Mouse (Mus musculus) lung, adult 2 months (tissue): ENCODE measurements around the gene Slc10a7. TPM values are rescaled to one million over a fixed set of nuclear protein-coding genes. Genes with fewer than 3 reads are reported as not detected.

Source experiments
- DNase-seq: peaks from one replicate; pipeline ENCODE4 v3.0.0; 2022
- H3K4me1 ChIP-seq: fragments of 200-500 bp; 2 replicates; pipeline ENCODE4 v1.6.1; 2011; ENCODE audit warnings: low read length; ENCODE audit not compliant: control insufficient read depth, insufficient read depth
- H3K4me3 ChIP-seq: fragments of 200-500 bp; replicated peaks from 2 replicates; pipeline ENCODE3; 2011; ENCODE audit warnings: low read depth, mild to moderate bottlenecking, control low read depth, low read length; ENCODE audit errors: extremely low read depth
- CTCF ChIP-seq: fragments of 200-500 bp; IDR thresholded peaks from 2 replicates; pipeline ENCODE4 v1.5.1; 2011; ENCODE audit warnings: mild to moderate bottlenecking, low read length, control low read depth; ENCODE audit not compliant: insufficient read depth
- POLR2A ChIP-seq: fragments of 200-500 bp; IDR thresholded peaks from 2 replicates; pipeline ENCODE4 v1.6.1; 2011; ENCODE audit warnings: low read depth, mild to moderate bottlenecking, control low read depth, low read length, borderline replicate concordance; ENCODE audit errors: extremely low read depth
- WGBS: fragments of 180-500 bp; shearing (Covaris S2); methylation state at CpG from one replicate; pipeline ENCODE4 v1.1.7; 2018; 5-methylcytosine and 5-hydroxymethylcytosine counted together
- polyA plus RNA-seq: library from polyadenylated mRNA; depleted of rRNA; stranded (reverse); fragments of >200 nt; gene quantifications from 2 replicates; pipeline ENCODE4 v1.2.3, GENCODE M21; 2012

The Slc10a7 gene
- polyA plus RNA-seq, 1 experiment = 14.1 TPM

GRCm38 (mm10) chr8:78741496-78741895, 232.3 kb downstream of the Slc10a7 start:
- no peak for TF ChIP-seq POLR2A
- TF ChIP-seq CTCF = no peak
- no peak for DNase-seq
- 39% methylated on average over 3 of the region's 3 CpGs for WGBS

DNA sequence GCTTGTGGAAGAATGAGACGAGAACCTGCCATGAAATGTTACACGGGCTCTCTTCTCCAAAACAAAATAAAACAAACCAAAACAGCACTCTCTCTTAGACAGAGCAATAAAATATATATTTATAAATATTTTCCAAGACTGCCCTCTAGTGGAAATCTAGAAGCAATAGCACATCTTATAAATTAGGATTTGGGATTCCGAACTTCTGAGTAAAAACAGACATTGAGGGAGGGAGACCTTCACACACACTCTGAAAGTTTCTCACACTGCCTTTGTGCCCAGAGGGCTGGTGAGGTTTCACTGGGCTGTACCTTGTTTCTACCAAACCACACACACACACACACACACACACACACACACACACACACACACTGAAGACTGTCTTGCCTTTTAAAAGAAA, 232.8 kb downstream of the Slc10a7 start:
- no peak for TF ChIP-seq POLR2A
- no peak for TF ChIP-seq CTCF
- no peak for DNase-seq
- 14% methylated on average over 3 of the region's 3 CpGs for WGBS
- Histone ChIP-seq H3K4me1 (peaks cover 10% of the 10 kb centered on the region), H3K4me3 (no peak overlapping the region)

More at GRCm38 (mm10) chr8:78741496-78741895, 232.3 kb downstream of the Slc10a7 start:
- no peak overlapping the region for H3K4me3 ChIP-seq
- H3K4me1 ChIP-seq = peaks cover 10% of the 10 kb centered on the region

GRCm38 (mm10) chr8:78742453-78742852, 233.3 kb downstream of the Slc10a7 start:
- 22% methylated on average over 2 of the region's 2 CpGs for WGBS
- peak; percentile 24 for DNase-seq
- H3K4me3 ChIP-seq = no peak overlapping the region
- H3K4me1 ChIP-seq = peaks cover 10% of the 10 kb centered on the region
- TF ChIP-seq CTCF (no peak), POLR2A (no peak)

DNA sequence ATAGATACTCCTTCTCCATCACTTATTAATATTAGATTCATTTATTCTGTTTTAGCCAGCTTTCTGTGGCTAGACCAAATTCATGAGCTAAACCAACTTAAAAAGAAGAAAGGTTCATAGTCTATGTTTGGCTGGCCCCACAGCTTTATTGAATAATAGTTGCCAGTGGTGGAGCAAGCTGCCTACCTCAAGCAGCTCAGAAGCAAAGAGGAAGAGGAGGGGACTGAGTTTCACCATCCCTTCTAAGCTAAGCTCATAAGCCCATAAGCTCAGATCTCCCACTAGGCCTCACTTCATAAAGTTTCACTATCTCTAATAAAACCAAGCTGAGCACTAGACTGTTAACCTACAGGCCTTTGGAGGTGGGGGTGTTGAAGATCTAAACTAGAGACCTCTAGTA, 237.9 kb downstream of the Slc10a7 start:
- no peak overlapping the region for H3K4me3 ChIP-seq
- TF ChIP-seq CTCF = no peak
- H3K4me1 ChIP-seq = peaks cover 5% of the 10 kb centered on the region; the same call in 1 of the 2 replicates
- no peak for DNase-seq

GRCm38 (mm10) chr8:78748701-78749100, 239.6 kb downstream of the Slc10a7 start:
- Histone ChIP-seq H3K4me1 (0 out of 2 replicates have a peak, but pooled peaks cover 2% of the 10 kb centered on the region), H3K4me3 (no peak overlapping the region)
- TF ChIP-seq POLR2A (no peak), CTCF (no peak)
- 72% methylated on average over 4 of the region's 4 CpGs for WGBS
- no peak for DNase-seq

- 73% methylated on average over 8 of the region's 8 CpGs for WGBS
Observed at GRCm38 (mm10) chr8:78749861-78750825, 241.0 kb downstream of the Slc10a7 start.

GRCm38 (mm10) chr8:78751151-78751550, 242.0 kb downstream of the Slc10a7 start:
- H3K4me1 ChIP-seq = 0 out of 2 replicates have a peak, but pooled peaks cover 2% of the 10 kb centered on the region
- DNase-seq = no peak
- no peak overlapping the region for H3K4me3 ChIP-seq
- TF ChIP-seq POLR2A (no peak), CTCF (no peak)
- 66% methylated on average over 6 of the region's 6 CpGs for WGBS

More at GRCm38 (mm10) chr8:78749861-78750825, 241.0 kb downstream of the Slc10a7 start:
- TF ChIP-seq POLR2A = no peak
- no peak for TF ChIP-seq CTCF
- H3K4me3 ChIP-seq = no peak overlapping the region
- H3K4me1 ChIP-seq = 0 out of 2 replicates have a peak, but pooled peaks cover 2% of the 10 kb centered on the region
- no peak for DNase-seq

DNA sequence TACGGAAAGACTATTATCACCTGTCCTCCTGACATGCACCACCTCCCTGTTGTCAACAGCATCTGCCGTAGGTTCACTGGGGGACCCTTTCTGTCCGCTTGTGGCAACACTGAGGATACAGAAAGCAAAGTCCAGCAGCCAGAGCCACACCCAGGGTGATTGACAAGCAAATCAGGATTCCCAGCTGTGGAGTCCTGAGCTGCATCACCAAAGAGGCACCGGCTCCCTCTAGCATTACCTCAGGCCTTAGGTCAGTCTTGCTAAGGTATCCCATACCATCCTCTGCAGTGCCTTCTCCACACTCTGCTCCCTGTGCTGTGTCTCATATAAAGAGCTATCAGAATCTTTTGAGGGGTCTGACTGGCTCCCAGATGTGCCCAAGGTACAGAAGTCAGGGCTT, 245.8 kb downstream of the Slc10a7 start:
- WGBS = 84% methylated on average over 4 of the region's 4 CpGs
- H3K4me1 ChIP-seq = 0 out of 2 replicates have a peak, but pooled peaks cover 2% of the 10 kb centered on the region

GRCm38 (mm10) chr8:78759139-78759538, 250.0 kb downstream of the Slc10a7 start:
- no peak for TF ChIP-seq POLR2A
- TF ChIP-seq CTCF = no peak
- no peak for DNase-seq
- Histone ChIP-seq H3K4me1 (no peaks in the 10 kb centered on the region), H3K4me3 (no peak overlapping the region)

More for the DNA sequence above, 245.8 kb downstream of the Slc10a7 start:
- H3K4me3 ChIP-seq = no peak overlapping the region
- no peak for DNase-seq
- TF ChIP-seq CTCF (no peak), POLR2A (no peak)

GRCm38 (mm10) chr8:78764976-78765375, 255.8 kb downstream of the Slc10a7 start:
- no peak for DNase-seq
- no peaks in the 10 kb centered on the region for H3K4me1 ChIP-seq
- TF ChIP-seq POLR2A (no peak), CTCF (no peak)
- H3K4me3 ChIP-seq = no peak overlapping the region
